Mouse (Mus musculus) heart, adult 2 months (tissue): Measurements from ENCODE around the gene Ccdc62.

Source experiments
- CTCF ChIP-seq: fragments of 200-600 bp; IDR thresholded peaks from 2 replicates; pipeline ENCODE4 v1.8.1; 2022; ENCODE audit warnings: antibody characterized with exemption, mild to moderate bottlenecking, moderate library complexity
- POLR2A ChIP-seq: fragments of 200-500 bp; IDR thresholded peaks from 2 replicates; pipeline ENCODE4 v1.6.1; 2011; ENCODE audit warnings: mild to moderate bottlenecking, low read depth, low read length, control low read depth; ENCODE audit not compliant: insufficient read depth

- TF ChIP-seq POLR2A: no peak
- TF ChIP-seq CTCF: no peak
These were observed 33.7 kb downstream of the Ccdc62 start for GRCm38 (mm10) chr5:123964208-123964607.
